Mouse (Mus musculus): ENCODE measurements at regions not wholly inside any gene's neighbourhood (a gene's known extent, or its start where the extent isn't known, plus 50 kb on each side); places are given as distances from the start of the nearest gene placed in this dataset.

DNA sequence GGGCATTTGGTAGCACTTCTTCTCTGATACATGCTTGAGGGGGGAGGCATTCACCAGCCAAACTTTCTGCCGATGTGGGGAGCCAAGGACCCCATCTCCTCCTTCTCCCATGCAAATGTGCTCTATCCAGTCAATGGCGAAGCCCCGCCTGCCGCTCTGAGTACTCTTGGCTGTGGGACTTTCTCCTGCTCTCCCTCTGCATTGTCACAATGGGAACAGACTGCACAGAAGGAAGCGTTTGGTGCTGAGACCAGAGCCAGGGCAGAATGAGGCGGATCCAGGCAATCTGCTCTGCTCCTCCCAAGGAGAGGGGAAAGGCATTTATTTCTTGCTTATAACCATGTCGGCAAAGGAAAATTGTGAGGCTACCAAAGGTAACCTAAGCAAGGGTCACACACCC is 123.1 kb downstream of the Sec61b start:
- Histone ChIP-seq H3K4me3 (ENCODE audit: insufficient read depth, poor library complexity, severe bottlenecking) (no peak overlapping the region), H3K79me3 (ENCODE audit: low read depth) (no peaks in the 10 kb centered on the region), H3K79me2 (ENCODE audit: control insufficient read depth, insufficient read depth) (no peaks in the 10 kb centered on the region), H3K36me3 (ENCODE audit: control insufficient read depth, insufficient read depth) (no peaks in the 10 kb centered on the region), H3ac (ENCODE audit: control insufficient read depth, insufficient read length, low read depth) (no peak overlapping the region), H3K27me3 (ENCODE audit: control insufficient read depth, insufficient read depth, insufficient read length) (peaks cover 42% of the 10 kb centered on the region)
- no peak for TF ChIP-seq CEBPB (IDR thresholded peaks at IDR 0.05; ENCODE audit: low read depth)
- no peak for TF ChIP-seq CTCF (IDR thresholded peaks at IDR 0.05; ENCODE audit: control insufficient read depth, insufficient read depth, insufficient read length)
- TF ChIP-seq MYOG (IDR thresholded peaks at IDR 0.05; ENCODE audit: control insufficient read depth, extremely low read depth, insufficient read length) = no peak
- TF ChIP-seq MAX (IDR thresholded peaks at IDR 0.05) = no peak
- no peak for TF ChIP-seq FOSL1 (IDR thresholded peaks at IDR 0.05; ENCODE audit: insufficient read depth, low read length, poor library complexity, severe bottlenecking)
- TF ChIP-seq USF1 (IDR thresholded peaks at IDR 0.05; ENCODE audit: low read depth) = no peak
- TF ChIP-seq MYOD1 (IDR thresholded peaks at IDR 0.05; ENCODE audit: control insufficient read depth, insufficient read length, low read depth) = no peak

DNA sequence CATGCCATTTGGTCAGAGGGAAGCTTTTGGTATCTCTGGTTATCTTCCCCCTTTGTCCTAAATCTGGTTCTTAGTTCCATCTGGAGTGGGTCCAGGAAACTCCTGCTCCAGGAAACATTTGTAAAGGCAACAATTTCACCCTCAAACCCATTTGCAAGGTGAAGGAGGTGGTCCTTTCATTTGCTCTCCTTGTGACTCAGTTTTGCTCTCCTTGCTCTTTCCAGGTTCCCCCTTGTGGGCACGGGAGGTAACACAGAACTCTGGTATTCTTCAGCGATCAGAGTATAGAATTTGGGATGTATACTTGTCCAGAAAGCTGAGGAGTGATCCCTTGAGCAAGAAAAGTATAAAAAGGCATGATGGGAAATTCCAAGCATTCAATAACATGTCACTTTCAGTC is 123.8 kb downstream of the Sec61b start:
- peaks cover 40% of the 10 kb centered on the region for H3K27me3 ChIP-seq (ENCODE audit: control insufficient read depth, insufficient read depth, insufficient read length)
- no peak overlapping the region for H3K4me3 ChIP-seq (ENCODE audit: insufficient read depth, poor library complexity, severe bottlenecking)
- H3K79me2 ChIP-seq (ENCODE audit: control insufficient read depth, insufficient read depth) = no peaks in the 10 kb centered on the region
- no peaks in the 10 kb centered on the region for H3K36me3 ChIP-seq (ENCODE audit: control insufficient read depth, insufficient read depth)
- no peaks in the 10 kb centered on the region for H3K79me3 ChIP-seq (ENCODE audit: low read depth)
- H3ac ChIP-seq (ENCODE audit: control insufficient read depth, insufficient read length, low read depth) = no peak overlapping the region
- TF ChIP-seq FOSL1 (IDR thresholded peaks at IDR 0.05; ENCODE audit: insufficient read depth, low read length, poor library complexity, severe bottlenecking) (no peak), CTCF (IDR thresholded peaks at IDR 0.05; ENCODE audit: control insufficient read depth, insufficient read depth, insufficient read length) (no peak), MYOG (IDR thresholded peaks at IDR 0.05; ENCODE audit: control insufficient read depth, extremely low read depth, insufficient read length) (no peak), MYOD1 (IDR thresholded peaks at IDR 0.05; ENCODE audit: control insufficient read depth, insufficient read length, low read depth) (no peak), CEBPB (IDR thresholded peaks at IDR 0.05; ENCODE audit: low read depth) (no peak), USF1 (IDR thresholded peaks at IDR 0.05; ENCODE audit: low read depth) (no peak), MAX (IDR thresholded peaks at IDR 0.05) (no peak)

DNA sequence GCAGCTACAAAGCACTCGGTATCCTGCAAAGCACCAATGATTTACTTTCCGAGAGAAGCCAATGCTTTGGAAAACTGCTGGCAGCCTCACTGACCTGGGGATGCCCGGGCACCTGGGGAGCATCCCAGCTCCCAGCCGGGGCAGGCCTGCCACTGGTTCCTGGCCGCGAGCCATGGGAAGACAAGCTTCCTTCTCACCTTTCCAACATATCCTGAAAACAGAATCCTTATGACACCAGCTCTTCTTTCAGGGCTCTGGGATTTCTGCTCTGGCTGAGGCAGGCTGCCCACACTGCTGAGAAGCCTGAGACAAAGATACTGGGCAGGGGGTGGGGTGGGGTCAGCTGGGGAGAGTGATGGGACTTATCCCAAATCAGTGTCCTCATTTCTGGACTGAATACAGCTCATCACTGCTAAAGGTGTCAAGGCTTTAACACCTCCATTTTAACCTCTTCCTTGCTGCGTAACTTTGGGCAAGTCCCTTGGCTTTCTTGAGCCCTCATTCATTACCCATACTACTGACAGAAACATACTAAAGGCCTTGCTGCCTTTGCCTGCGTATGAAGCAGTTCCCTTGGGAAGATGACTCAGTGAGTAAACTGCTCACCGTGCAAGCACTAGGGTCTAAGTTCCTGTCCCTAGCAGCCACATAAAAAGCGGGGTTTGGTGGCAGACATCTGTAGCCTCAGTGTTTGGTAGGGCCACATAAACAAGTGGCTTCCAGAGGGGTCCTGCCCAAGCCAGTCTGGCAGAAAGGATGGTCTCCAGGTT is 127.0 kb downstream of the Sec61b start:
- no peaks in the 10 kb centered on the region for H3K36me3 ChIP-seq (ENCODE audit: control insufficient read depth, insufficient read depth)
- no peaks in the 10 kb centered on the region for H3K79me2 ChIP-seq (ENCODE audit: control insufficient read depth, insufficient read depth)
- no peaks in the 10 kb centered on the region for H3K79me3 ChIP-seq (ENCODE audit: low read depth)
- no peak for TF ChIP-seq FOSL1 (IDR thresholded peaks at IDR 0.05; ENCODE audit: insufficient read depth, low read length, poor library complexity, severe bottlenecking)
- no peak for TF ChIP-seq MAX (IDR thresholded peaks at IDR 0.05)
- TF ChIP-seq CTCF (IDR thresholded peaks at IDR 0.05; ENCODE audit: control insufficient read depth, insufficient read depth, insufficient read length) = no peak
- no peak for TF ChIP-seq MYOD1 (IDR thresholded peaks at IDR 0.05; ENCODE audit: control insufficient read depth, insufficient read length, low read depth)
- TF ChIP-seq CEBPB (IDR thresholded peaks at IDR 0.05; ENCODE audit: low read depth) = no peak
- no peak for TF ChIP-seq USF1 (IDR thresholded peaks at IDR 0.05; ENCODE audit: low read depth)
- no peak for TF ChIP-seq MYOG (IDR thresholded peaks at IDR 0.05; ENCODE audit: control insufficient read depth, extremely low read depth, insufficient read length)
- no peak overlapping the region for H3K4me3 ChIP-seq (ENCODE audit: insufficient read depth, poor library complexity, severe bottlenecking)
- H3K27me3 ChIP-seq (ENCODE audit: control insufficient read depth, insufficient read depth, insufficient read length) = peaks cover 11% of the 10 kb centered on the region
- no peak overlapping the region for H3ac ChIP-seq (ENCODE audit: control insufficient read depth, insufficient read length, low read depth)

DNA sequence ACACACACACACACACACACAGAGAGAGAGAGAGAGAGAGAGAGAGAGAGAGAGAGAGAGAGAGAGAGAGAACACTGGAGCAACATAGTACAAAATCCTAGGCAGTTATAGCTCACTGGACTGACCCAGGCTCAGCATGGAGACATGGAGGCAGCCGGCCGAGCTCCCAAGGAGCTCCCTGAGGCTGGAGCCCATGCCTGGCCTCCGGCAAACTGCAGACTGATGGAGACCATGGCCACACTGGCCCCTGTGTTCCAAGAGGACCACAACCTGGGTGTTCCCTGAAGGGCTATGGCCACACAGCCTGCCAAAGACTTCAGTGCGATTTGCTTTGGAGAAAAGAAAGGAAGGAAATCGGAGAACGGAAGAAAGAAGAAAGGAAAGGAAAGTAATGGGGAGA is 128.9 kb downstream of the Sec61b start:
- no peaks in the 10 kb centered on the region for H3K27me3 ChIP-seq (ENCODE audit: control insufficient read depth, insufficient read depth, insufficient read length)
- no peaks in the 10 kb centered on the region for H3K36me3 ChIP-seq (ENCODE audit: control insufficient read depth, insufficient read depth)
- peak overlapping the region; percentile 6 for H3ac ChIP-seq (ENCODE audit: control insufficient read depth, insufficient read length, low read depth)
- TF ChIP-seq FOSL1 (IDR thresholded peaks at IDR 0.05; ENCODE audit: insufficient read depth, low read length, poor library complexity, severe bottlenecking) (no peak), MAX (IDR thresholded peaks at IDR 0.05) (no peak), MYOG (IDR thresholded peaks at IDR 0.05; ENCODE audit: control insufficient read depth, extremely low read depth, insufficient read length) (no peak), USF1 (IDR thresholded peaks at IDR 0.05; ENCODE audit: low read depth) (no peak), CEBPB (IDR thresholded peaks at IDR 0.05; ENCODE audit: low read depth) (no peak), MYOD1 (IDR thresholded peaks at IDR 0.05; ENCODE audit: control insufficient read depth, insufficient read length, low read depth) (no peak), CTCF (IDR thresholded peaks at IDR 0.05; ENCODE audit: control insufficient read depth, insufficient read depth, insufficient read length) (no peak)
- H3K79me3 ChIP-seq (ENCODE audit: low read depth) = no peaks in the 10 kb centered on the region
- H3K4me3 ChIP-seq (ENCODE audit: insufficient read depth, poor library complexity, severe bottlenecking) = no peak overlapping the region
- no peaks in the 10 kb centered on the region for H3K79me2 ChIP-seq (ENCODE audit: control insufficient read depth, insufficient read depth)

DNA sequence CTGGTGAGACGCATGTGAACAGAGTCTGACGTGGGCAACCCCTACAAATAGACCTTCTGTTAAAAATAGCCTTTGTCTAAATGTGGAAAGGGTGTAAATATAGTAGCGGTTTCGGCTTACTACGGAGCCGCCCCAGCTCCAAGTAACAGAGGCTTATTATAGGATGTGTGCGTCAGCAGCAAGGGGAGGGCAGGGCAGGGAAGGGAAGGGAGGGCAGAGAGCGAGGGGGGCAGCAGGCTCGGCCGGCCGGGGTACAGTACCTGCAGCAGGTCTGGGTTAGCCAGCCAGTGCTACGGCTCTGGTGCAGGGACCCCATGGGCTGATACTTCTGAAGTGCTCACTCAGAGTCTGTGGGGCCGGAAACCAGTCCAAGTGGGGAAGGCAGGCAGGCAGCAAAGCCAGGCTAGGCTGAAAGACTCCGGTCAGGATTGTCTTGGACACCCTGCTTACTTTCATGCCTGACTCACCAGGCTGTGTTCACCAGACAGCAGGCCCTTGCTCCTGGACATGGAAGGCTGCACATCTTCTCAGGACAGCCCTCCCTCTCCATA is 129.5 kb downstream of the Sec61b start:
- Histone ChIP-seq H3K79me3 (ENCODE audit: low read depth) (no peaks in the 10 kb centered on the region), H3K79me2 (ENCODE audit: control insufficient read depth, insufficient read depth) (no peaks in the 10 kb centered on the region), H3K36me3 (ENCODE audit: control insufficient read depth, insufficient read depth) (no peaks in the 10 kb centered on the region), H3K27me3 (ENCODE audit: control insufficient read depth, insufficient read depth, insufficient read length) (peaks cover under 1% of the 10 kb centered on the region), H3ac (ENCODE audit: control insufficient read depth, insufficient read length, low read depth) (no peak overlapping the region), H3K4me3 (ENCODE audit: insufficient read depth, poor library complexity, severe bottlenecking) (no peak overlapping the region)
- no peak for TF ChIP-seq MYOD1 (IDR thresholded peaks at IDR 0.05; ENCODE audit: control insufficient read depth, insufficient read length, low read depth)
- TF ChIP-seq FOSL1 (IDR thresholded peaks at IDR 0.05; ENCODE audit: insufficient read depth, low read length, poor library complexity, severe bottlenecking) = no peak
- no peak for TF ChIP-seq MYOG (IDR thresholded peaks at IDR 0.05; ENCODE audit: control insufficient read depth, extremely low read depth, insufficient read length)
- no peak for TF ChIP-seq CEBPB (IDR thresholded peaks at IDR 0.05; ENCODE audit: low read depth)
- no peak for TF ChIP-seq MAX (IDR thresholded peaks at IDR 0.05)
- no peak for TF ChIP-seq CTCF (IDR thresholded peaks at IDR 0.05; ENCODE audit: control insufficient read depth, insufficient read depth, insufficient read length)
- no peak for TF ChIP-seq USF1 (IDR thresholded peaks at IDR 0.05; ENCODE audit: low read depth)
